Mouse (Mus musculus) embryonic facial prominence, embryonic 14.5 days (tissue): ENCODE results near the gene Cgn. TPM values are rescaled to one million over a fixed set of nuclear protein-coding genes. Genes with fewer than 3 reads are reported as not detected.

Experiments
- ATAC-seq: fragments of 200-750 bp; cut with Nextera tagmentation; 2 replicates; pipeline ENCODE4 v1.8.0; 2017; ENCODE audit warnings: low read depth, moderate number of reproducible peaks, moderate TSS enrichment
- DNase-seq: peaks from one replicate; pipeline ENCODE4 v3.0.0-alpha.2; 2015; ENCODE audit warnings: low spot score
- H3K27ac ChIP-seq: fragments of 300-500 bp; sonication (generic); replicated peaks from 2 replicates; pipeline ENCODE4 v1.5.1; 2014; ENCODE audit warnings: low read depth, mild to moderate bottlenecking, low read length, moderate library complexity
- H3K27me3 ChIP-seq: fragments of 300-500 bp; sonication (generic); replicated peaks from 2 replicates; pipeline ENCODE4 v1.6.1; 2014; ENCODE audit warnings: low read length; ENCODE audit not compliant: control insufficient read depth, insufficient read depth
- H3K36me3 ChIP-seq: fragments of 300-500 bp; sonication (generic); 2 replicates; pipeline ENCODE4 v1.6.1; 2014; ENCODE audit warnings: low read length, mixed read lengths; ENCODE audit not compliant: control insufficient read depth, insufficient read depth
- H3K4me1 ChIP-seq: fragments of 300-500 bp; sonication (generic); 2 replicates; pipeline ENCODE4 v1.6.1; 2014; ENCODE audit warnings: antibody characterized with exemption, low read length; ENCODE audit not compliant: control insufficient read depth, insufficient read depth
- H3K4me2 ChIP-seq: fragments of 300-500 bp; sonication (generic); 2 replicates; pipeline ENCODE4 v1.6.1; 2014; ENCODE audit warnings: low read depth, mild to moderate bottlenecking, low read length, moderate library complexity, mixed read lengths
- H3K4me3 ChIP-seq: fragments of 300-500 bp; sonication (generic); 2 replicates; pipeline ENCODE4 v1.5.1; 2014; ENCODE audit warnings: low read depth, mild to moderate bottlenecking, low read length
- H3K9ac ChIP-seq: fragments of 300-500 bp; sonication (generic); 2 replicates; pipeline ENCODE4 v1.6.1; 2014; ENCODE audit warnings: low read depth, mild to moderate bottlenecking, low read length, moderate library complexity, mixed read lengths
- H3K9me3 ChIP-seq: fragments of 300-500 bp; sonication (generic); 2 replicates; pipeline ENCODE4 v1.6.1; 2016; ENCODE audit warnings: low read length; ENCODE audit not compliant: control insufficient read depth
- WGBS: fragments of 180-500 bp; shearing (Covaris S2); extraction: QIAGEN DNeasy Blood & Tissue Kit; methylation state at CpG from one replicate; pipeline ENCODE4 v1.1.7; 2014; 5-methylcytosine and 5-hydroxymethylcytosine counted together
- polyA plus RNA-seq: library from polyadenylated mRNA; unstranded; fragments of >200 nt; fragmentation: Nextera tagmentation; extraction: Ambion mirVana; gene quantifications from 2 replicates; pipeline ENCODE4 v1.2.1, GENCODE M21; 2014

The Cgn gene
- polyA plus RNA-seq, 1 experiment from 2014 or later, result 4.0 TPM

DNA sequence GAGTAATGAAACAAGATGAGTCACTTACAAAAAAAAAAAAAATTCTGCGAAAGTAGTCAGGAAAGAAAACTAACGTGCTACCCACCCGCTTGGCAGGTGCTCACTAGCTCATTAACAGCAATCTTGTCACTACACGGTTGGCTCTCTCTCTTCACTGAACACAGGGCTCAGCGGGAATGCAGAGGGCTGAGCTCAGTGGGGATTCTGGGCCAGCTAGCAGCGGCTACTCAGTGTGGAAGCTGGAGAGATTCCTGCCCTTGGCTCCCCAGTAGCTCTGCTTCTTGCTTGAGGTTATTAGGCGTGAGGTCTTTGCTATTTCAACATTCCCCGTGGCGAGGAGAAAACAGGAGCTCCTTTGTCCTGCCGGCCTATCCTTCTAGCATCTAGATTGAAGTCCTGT, 17.9 kb upstream of the Cgn start:
- ATAC-seq (no peak), DNase-seq (peak; percentile 46)
- H3K4me1 ChIP-seq, result no peaks in the 10 kb centered on the region
- H3K9ac ChIP-seq, result no peak overlapping the region
- H3K4me3 ChIP-seq, result no peak overlapping the region
- 8% methylated on average over 10 of the region's 10 CpGs for WGBS
- H3K4me2 ChIP-seq, result peak overlapping the region; percentile 24; the same call in 1 of the 2 replicates
- no peaks in the 10 kb centered on the region for H3K36me3 ChIP-seq
- H3K27ac ChIP-seq, result no peak overlapping the region; the same call in 1 of the 2 replicates
- no peaks in the 10 kb centered on the region for H3K9me3 ChIP-seq
- no peaks in the 10 kb centered on the region for H3K27me3 ChIP-seq

DNA sequence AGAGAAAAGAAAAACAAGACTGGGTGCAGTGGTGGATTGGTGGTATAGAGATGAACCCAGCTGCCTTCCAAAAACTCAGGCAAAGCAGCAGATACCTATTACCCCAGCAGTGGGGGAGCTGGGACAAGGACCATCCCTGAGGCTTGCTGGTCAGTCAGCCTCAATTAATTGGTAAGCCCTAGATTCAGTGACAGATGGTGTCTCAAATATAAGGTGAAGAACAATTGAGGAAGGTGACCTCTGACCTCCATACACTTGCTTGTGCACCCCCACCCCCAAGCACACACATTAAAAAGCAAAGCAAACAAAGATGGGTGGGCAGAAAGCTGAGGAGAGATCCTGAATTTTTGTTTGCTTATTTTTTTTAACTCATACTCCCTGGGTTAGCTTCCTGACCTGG, 9.9 kb upstream of the Cgn start:
- Histone ChIP-seq H3K4me3 (no peak overlapping the region), H3K4me2 (no peak overlapping the region), H3K27me3 (no peaks in the 10 kb centered on the region), H3K9ac (no peak overlapping the region), H3K36me3 (no peaks in the 10 kb centered on the region), H3K27ac (no peak overlapping the region), H3K9me3 (no peaks in the 10 kb centered on the region), H3K4me1 (no peaks in the 10 kb centered on the region)
- ATAC-seq (no peak), DNase-seq (no peak)

DNA sequence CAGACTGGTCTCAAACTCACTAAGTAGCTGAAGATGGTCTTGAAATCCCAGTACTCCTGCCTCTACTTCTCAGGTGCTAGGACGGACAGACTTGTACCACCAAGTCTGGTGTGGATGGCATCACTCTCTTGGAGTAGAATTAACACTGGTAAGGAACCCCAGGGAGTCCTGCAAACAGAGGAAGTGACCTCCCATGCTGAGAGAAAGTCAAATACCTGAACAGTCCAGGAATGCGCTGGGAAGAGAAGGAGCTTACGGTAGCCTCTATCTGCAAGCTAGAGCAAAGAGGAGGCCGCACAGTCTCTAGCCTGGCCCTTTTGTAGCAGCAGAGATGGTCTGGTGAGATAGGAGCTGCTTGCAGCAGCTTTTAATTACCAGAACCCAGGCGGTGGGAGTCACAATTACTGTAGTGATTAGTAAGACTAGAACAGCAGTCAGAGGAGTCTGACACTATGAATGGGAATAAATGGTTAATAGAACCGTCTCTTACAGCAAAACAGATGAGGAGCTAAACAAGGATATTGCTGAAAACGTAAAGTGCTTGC, 9.4 kb upstream of the Cgn start:
- H3K4me1 ChIP-seq, result no peaks in the 10 kb centered on the region
- no peak overlapping the region for H3K4me3 ChIP-seq
- H3K9me3 ChIP-seq, result no peaks in the 10 kb centered on the region
- WGBS, result 41% methylated on average over 7 of the region's 7 CpGs
- no peak for ATAC-seq
- H3K27me3 ChIP-seq, result no peaks in the 10 kb centered on the region
- no peak overlapping the region for H3K9ac ChIP-seq
- no peak for DNase-seq
- no peak overlapping the region for H3K27ac ChIP-seq
- H3K36me3 ChIP-seq, result no peaks in the 10 kb centered on the region
- H3K4me2 ChIP-seq, result no peak overlapping the region

DNA sequence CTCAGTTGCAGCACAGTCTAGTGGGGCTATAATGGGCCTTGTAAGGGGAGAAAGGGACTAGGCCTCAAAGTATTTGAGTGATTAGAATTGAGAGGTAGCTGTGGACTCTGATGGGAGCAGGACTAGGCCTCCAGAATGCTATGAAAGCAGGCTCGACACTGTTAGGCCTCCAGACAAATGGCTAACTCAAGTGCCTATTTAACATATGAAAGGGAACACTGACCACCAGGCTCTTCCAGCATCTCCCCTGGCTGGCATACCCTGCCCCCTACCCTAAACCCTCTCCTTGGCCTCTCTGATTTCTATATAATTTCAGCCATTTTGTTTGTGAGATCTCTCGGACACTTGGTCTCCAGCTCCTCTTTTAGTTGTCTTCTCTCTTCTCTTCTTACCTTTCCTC, 8.1 kb upstream of the Cgn start:
- H3K9me3 ChIP-seq, result no peaks in the 10 kb centered on the region
- WGBS, result 72% methylated on average over 2 of the region's 2 CpGs

DNA sequence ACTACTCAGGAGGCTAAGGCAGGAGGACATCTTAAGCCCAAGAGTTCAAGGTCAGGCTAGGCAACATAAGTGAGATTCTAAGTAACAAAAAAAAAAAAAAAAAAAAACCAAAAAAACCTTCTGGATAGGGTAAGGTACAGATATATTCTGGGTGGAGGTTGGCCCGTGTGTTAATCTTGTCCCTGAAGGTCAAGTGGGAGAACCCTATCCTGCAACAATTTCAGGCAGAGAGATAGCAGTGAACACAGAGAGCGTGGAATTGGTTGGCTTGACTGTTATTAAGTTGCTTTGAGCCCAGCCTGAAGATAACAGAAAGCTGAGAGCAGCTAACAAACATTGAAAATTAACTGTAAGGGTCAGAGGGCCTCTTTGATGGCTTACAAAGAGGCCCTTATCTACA, 7.4 kb upstream of the Cgn start:
- DNase-seq, result no peak
- Histone ChIP-seq H3K9ac (no peak overlapping the region), H3K4me1 (no peaks in the 10 kb centered on the region), H3K4me2 (no peak overlapping the region), H3K27ac (no peak overlapping the region), H3K4me3 (no peak overlapping the region), H3K27me3 (no peaks in the 10 kb centered on the region), H3K36me3 (no peaks in the 10 kb centered on the region), H3K9me3 (no peaks in the 10 kb centered on the region)
- no peak for ATAC-seq
- 86% methylated on average over 2 of the region's 2 CpGs for WGBS

More for the DNA sequence above, 8.1 kb upstream of the Cgn start:
- H3K4me2 ChIP-seq, result no peak overlapping the region
- no peak overlapping the region for H3K4me3 ChIP-seq
- H3K36me3 ChIP-seq, result no peaks in the 10 kb centered on the region
- no peak for DNase-seq
- no peak overlapping the region for H3K27ac ChIP-seq
- no peaks in the 10 kb centered on the region for H3K4me1 ChIP-seq
- H3K9ac ChIP-seq, result no peak overlapping the region
- H3K27me3 ChIP-seq, result no peaks in the 10 kb centered on the region
- ATAC-seq, result no peak

DNA sequence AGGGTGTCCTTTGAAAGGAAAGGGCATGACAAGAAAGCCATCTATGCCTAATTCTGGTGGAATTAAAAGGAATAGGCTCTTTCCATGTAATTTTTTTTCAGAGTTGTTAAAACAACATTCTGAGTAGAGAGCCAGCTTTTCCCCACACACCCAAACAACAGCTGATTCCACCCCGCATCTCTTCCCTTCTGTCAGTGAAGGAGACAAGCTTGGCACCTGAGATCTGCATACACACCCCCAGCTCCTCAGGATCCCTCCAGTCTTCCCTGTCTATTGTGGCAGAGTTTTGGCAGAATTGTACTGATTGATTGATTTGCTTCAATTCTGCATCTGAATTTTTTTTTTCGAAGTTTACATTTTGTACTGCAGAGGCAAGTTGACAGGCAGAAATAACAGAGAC, 6.0 kb upstream of the Cgn start:
- H3K9ac ChIP-seq, result no peak overlapping the region
- ATAC-seq, result no peak
- 78% methylated on average over 2 of the region's 2 CpGs for WGBS
- no peaks in the 10 kb centered on the region for H3K36me3 ChIP-seq
- no peaks in the 10 kb centered on the region for H3K27me3 ChIP-seq
- no peak overlapping the region for H3K27ac ChIP-seq
- H3K4me1 ChIP-seq, result no peaks in the 10 kb centered on the region
- no peak for DNase-seq
- no peak overlapping the region for H3K4me2 ChIP-seq
- no peak overlapping the region for H3K4me3 ChIP-seq
- no peaks in the 10 kb centered on the region for H3K9me3 ChIP-seq

DNA sequence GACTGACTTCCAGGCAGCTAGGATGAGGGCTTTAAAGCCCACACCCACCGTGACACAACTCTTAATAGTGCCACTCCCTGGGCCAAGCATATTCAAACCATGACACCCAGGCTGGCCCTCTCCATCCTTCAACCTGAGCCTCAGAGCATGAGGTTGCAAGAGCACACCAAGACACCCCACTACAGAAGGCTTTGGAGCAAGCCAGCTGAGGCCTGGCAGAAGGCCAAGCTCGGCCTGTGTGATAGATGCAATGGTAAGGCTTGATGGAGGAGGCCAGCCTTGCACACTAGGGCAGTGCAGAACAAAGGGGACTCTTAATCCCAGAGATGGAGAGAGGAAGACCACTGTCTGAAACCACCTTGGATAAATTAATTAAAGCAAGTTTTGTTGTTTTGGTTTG, 3.2 kb upstream of the Cgn start:
- Histone ChIP-seq H3K27ac (no peak overlapping the region), H3K27me3 (no peaks in the 10 kb centered on the region), H3K36me3 (no peaks in the 10 kb centered on the region), H3K4me3 (no peak overlapping the region), H3K4me1 (peaks cover 8% of the 10 kb centered on the region; the same call in 1 of the 2 replicates), H3K9me3 (no peaks in the 10 kb centered on the region), H3K4me2 (no peak overlapping the region), H3K9ac (no peak overlapping the region)
- WGBS, result 73% methylated on average over 2 of the region's 2 CpGs
- ATAC-seq (no peak), DNase-seq (no peak)

DNA sequence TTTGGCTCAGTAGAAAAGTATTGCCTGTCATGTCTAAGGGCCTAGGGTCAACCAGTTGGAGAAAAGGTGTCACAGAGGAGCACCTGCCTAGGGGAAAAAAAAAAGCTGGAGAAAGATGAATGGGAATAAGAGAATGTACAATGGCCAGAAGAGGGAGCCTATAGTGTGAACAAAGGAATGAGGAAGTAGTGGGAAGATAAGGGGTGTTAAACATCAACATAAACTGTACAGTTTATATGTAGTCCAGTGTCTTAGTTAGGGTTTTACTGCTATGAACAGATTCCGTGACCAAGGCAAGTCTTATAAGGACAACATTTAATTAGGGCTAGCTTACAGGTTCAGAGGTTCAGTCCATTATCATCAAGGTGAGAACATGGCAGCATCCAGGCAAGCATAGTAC, 2.8 kb upstream of the Cgn start:
- Histone ChIP-seq H3K9me3 (no peaks in the 10 kb centered on the region), H3K4me2 (no peak overlapping the region), H3K4me1 (peaks cover 8% of the 10 kb centered on the region; the same call in 1 of the 2 replicates), H3K27me3 (no peaks in the 10 kb centered on the region), H3K9ac (no peak overlapping the region), H3K27ac (no peak overlapping the region), H3K4me3 (no peak overlapping the region), H3K36me3 (no peaks in the 10 kb centered on the region)
- DNase-seq (no peak), ATAC-seq (no peak)
- 91% methylated on average over 1 of the region's 1 CpGs for WGBS

DNA sequence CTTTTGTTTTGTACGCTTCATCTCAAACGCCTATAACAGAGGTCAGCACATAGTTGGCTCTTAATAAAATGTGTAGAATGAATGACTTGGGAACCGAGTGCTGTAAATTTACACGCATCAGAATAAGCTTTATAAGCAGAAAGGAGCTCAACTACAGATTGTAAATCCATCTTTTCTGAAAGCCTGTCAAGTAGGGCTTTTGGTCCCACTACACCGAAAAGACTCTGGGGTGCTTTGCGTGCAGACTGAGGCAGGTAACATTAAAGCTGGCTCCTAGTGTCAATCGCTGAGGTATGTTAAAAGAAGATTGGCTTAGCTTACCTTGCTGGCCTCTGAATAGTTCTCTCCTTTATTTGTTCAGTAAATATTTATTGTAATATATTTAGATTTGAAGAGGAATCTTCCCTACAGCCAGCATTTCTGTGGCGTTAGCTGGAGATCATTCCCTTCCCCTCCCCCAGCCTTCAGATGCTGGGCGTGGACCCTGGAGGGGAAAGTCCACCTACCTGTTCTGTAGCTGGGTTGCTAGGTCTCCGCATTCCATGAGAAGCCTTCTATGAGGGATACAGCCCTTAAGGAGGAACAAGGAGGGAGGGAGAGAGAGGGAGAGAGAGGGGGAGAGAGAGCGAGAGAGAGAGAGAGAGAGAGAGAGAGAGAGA, 959 bp upstream of the Cgn start:
- no peaks in the 10 kb centered on the region for H3K27me3 ChIP-seq
- H3K36me3 ChIP-seq, result no peaks in the 10 kb centered on the region
- H3K9me3 ChIP-seq, result no peaks in the 10 kb centered on the region
- 3% methylated on average over 10 of the region's 11 CpGs for WGBS
- peak overlapping the region; percentile 54 for H3K4me3 ChIP-seq
- H3K27ac ChIP-seq, result peak overlapping the region; percentile 70; the same call in 1 of the 2 replicates
- H3K4me1 ChIP-seq, result peaks cover 8% of the 10 kb centered on the region; the same call in 1 of the 2 replicates
- H3K9ac ChIP-seq, result peak overlapping the region; percentile 72
- peak overlapping the region; percentile 71 for H3K4me2 ChIP-seq
- ATAC-seq (no peak), DNase-seq (peak; percentile 40)
